Mouse (Mus musculus): ENCODE results near the gene Rhd.

DNA sequence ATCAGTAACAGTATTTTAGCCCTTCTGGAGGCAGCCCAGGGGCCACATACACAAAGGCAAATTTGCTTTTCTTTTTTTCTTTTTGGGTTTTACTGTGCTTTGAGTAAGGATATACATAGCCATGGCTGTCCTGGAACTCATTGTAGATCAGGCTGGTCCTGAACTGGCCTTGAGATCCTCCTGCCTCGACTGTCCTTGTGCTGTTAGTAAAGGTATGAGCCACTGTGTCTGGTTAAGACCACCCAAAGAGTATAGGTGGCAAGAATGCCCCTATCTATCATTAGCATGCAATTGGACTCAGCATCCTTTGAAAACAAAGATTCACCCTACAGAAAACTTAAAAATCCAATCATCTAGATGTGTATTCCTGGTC is 64.1 kb downstream of the Rhd start:
- TF ChIP-seq CTCF (IDR thresholded peaks at IDR 0.05; ENCODE audit: low read depth, low read length): no peak
- TF ChIP-seq POLR2A (IDR thresholded peaks at IDR 0.05; ENCODE audit: borderline replicate concordance, low read depth, low read length): no peak

All from bone marrow macrophage, adult 2 months (primary cell).